Mouse (Mus musculus): ENCODE measurements at regions not wholly inside any gene's neighbourhood (a gene's known extent, or its start where the extent isn't known, plus 50 kb on each side); places are given as distances from the start of the nearest gene placed in this dataset.

DNA sequence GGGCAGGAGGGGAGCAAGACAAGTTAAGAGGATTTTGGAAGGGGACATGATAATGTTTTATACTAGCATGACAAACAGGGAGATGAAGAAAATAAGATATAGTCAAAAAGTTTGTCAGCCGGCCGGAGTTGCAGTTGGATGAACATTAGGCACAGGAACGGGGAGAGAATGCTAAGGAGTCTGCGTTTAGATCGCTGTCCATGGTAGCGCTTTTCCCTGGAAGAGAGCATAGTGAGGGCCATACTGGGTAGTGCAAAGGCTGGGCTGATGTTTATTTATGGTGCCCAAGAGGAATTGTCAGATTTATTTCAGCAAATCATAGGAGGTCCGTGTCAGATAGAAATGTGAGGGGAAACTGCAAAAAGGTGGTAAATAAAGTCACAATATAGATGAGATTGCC, 337.0 kb downstream of the Brinp2 start:
- H3K4me3 ChIP-seq (replicated peaks; ENCODE audit: low read length) = no peak overlapping the region
- WGBS = 24% methylated on average over 7 of the region's 7 CpGs
- no peak overlapping the region for H3K27ac ChIP-seq (replicated peaks; ENCODE audit: low read depth, low read length)
- ATAC-seq (ENCODE audit: low FRiP score, low read depth) = no peak
- peak; percentile 85 for DNase-seq (ENCODE audit: low spot score)
- no peaks in the 10 kb centered on the region for H3K4me1 ChIP-seq (ENCODE audit: control insufficient read depth, insufficient read depth, low read length)
- no peaks in the 10 kb centered on the region for H3K36me3 ChIP-seq (ENCODE audit: control insufficient read depth, insufficient read depth, low read length)
- no peaks in the 10 kb centered on the region for H3K9me3 ChIP-seq (ENCODE audit: control insufficient read depth, low read length)
- TF ChIP-seq POLR2A (IDR thresholded peaks at IDR 0.05; ENCODE audit: borderline replicate concordance, extremely low read depth, insufficient read depth, insufficient read length) = no peak
- H3K4me2 ChIP-seq (replicated peaks; ENCODE audit: low read depth, low read length, severe bottlenecking) = no peak overlapping the region
- H3K27me3 ChIP-seq (ENCODE audit: control insufficient read depth, insufficient read depth, low read length) = no peaks in the 10 kb centered on the region
- H3K9ac ChIP-seq (ENCODE audit: low read depth, low read length, severe bottlenecking) = no peak overlapping the region

DNA sequence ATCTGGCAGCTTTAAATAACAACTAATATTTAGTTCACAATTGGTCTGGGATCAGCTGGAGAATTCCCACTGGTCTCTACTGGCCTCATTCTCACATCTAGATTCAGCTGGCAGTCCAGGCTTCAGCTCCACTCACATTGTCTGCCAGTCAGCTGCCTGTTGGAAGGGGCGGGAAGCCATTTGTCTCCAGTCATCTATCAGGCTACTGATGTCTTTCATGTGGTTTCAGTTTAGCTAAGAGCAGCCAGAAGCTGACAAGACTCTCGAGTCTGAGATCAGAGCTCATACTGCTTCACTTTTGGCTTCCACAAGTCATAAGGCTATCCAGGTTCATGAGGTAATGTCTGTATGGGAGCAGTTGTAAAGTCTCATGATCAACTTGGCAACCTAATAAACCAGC, 316.4 kb downstream of the Brinp2 start:
- H3K27me3 ChIP-seq (ENCODE audit: control insufficient read depth, insufficient read depth, low read length) = no peaks in the 10 kb centered on the region
- H3K36me3 ChIP-seq (ENCODE audit: control insufficient read depth, insufficient read depth, low read length) = no peaks in the 10 kb centered on the region
- TF ChIP-seq POLR2A (IDR thresholded peaks at IDR 0.05; ENCODE audit: borderline replicate concordance, extremely low read depth, insufficient read depth, insufficient read length) = no peak
- no peak overlapping the region for H3K4me3 ChIP-seq (replicated peaks; ENCODE audit: low read length)
- no peak for ATAC-seq (ENCODE audit: low FRiP score, low read depth)
- H3K27ac ChIP-seq (replicated peaks; ENCODE audit: low read depth, low read length) = no peak overlapping the region
- peak; percentile 5 for DNase-seq (ENCODE audit: low spot score)
- 13% methylated on average over 2 of the region's 2 CpGs for WGBS
- no peaks in the 10 kb centered on the region for H3K4me1 ChIP-seq (ENCODE audit: control insufficient read depth, insufficient read depth, low read length)
- no peak overlapping the region for H3K4me2 ChIP-seq (replicated peaks; ENCODE audit: low read depth, low read length, severe bottlenecking)
- no peaks in the 10 kb centered on the region for H3K9me3 ChIP-seq (ENCODE audit: control insufficient read depth, low read length)
- H3K9ac ChIP-seq (ENCODE audit: low read depth, low read length, severe bottlenecking) = no peak overlapping the region

DNA sequence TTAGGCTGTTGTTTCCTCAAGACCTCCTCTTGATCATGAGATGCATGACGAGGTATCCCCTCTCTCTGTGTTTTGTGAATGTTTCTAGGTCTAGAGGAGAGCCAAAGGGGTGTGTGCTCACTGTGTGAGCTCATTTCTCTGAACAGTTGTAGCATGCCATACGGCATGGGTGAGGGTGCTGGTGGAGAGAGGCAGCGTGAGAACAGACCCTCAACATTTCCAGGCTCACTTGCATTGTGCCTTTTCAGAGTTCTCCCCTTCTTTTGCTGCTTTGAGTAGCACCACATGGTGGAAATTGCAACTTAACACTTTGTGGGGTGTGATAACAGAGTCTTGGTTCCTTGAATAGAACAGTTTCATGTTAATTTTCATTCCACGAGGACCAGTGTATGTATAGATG, 315.8 kb downstream of the Brinp2 start:
- no peak for DNase-seq (ENCODE audit: low spot score)
- Histone ChIP-seq H3K27me3 (ENCODE audit: control insufficient read depth, insufficient read depth, low read length) (no peaks in the 10 kb centered on the region), H3K9ac (ENCODE audit: low read depth, low read length, severe bottlenecking) (no peak overlapping the region), H3K9me3 (ENCODE audit: control insufficient read depth, low read length) (no peaks in the 10 kb centered on the region), H3K4me1 (ENCODE audit: control insufficient read depth, insufficient read depth, low read length) (no peaks in the 10 kb centered on the region), H3K4me2 (replicated peaks; ENCODE audit: low read depth, low read length, severe bottlenecking) (no peak overlapping the region), H3K36me3 (ENCODE audit: control insufficient read depth, insufficient read depth, low read length) (no peaks in the 10 kb centered on the region), H3K4me3 (replicated peaks; ENCODE audit: low read length) (no peak overlapping the region), H3K27ac (replicated peaks; ENCODE audit: low read depth, low read length) (no peak overlapping the region)
- no peak for TF ChIP-seq POLR2A (IDR thresholded peaks at IDR 0.05; ENCODE audit: borderline replicate concordance, extremely low read depth, insufficient read depth, insufficient read length)
- ATAC-seq (ENCODE audit: low FRiP score, low read depth) = no peak
- 63% methylated on average over 4 of the region's 4 CpGs for whole genome bisulfite sequencing

DNA sequence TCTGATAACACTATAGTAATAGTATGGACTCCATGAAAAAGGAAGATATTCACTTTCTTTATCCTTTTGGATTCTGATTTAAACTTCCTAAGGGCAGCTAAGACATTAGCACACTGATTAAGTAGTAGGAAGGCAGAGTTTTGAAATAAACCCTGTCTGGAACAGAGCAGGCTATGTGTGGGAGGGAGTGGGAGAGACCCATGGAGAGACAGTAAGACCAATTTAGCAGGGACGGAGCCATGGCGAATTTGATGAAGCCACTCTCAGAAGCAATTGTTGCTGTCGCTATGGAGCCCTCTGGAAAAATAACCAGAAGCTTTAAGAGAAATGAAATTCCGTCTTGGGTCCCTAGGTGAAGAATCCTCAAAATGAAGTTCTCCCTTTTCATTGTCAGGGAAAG, 303.5 kb downstream of the Brinp2 start:
- no peak for TF ChIP-seq POLR2A (IDR thresholded peaks at IDR 0.05; ENCODE audit: borderline replicate concordance, extremely low read depth, insufficient read depth, insufficient read length)

DNA sequence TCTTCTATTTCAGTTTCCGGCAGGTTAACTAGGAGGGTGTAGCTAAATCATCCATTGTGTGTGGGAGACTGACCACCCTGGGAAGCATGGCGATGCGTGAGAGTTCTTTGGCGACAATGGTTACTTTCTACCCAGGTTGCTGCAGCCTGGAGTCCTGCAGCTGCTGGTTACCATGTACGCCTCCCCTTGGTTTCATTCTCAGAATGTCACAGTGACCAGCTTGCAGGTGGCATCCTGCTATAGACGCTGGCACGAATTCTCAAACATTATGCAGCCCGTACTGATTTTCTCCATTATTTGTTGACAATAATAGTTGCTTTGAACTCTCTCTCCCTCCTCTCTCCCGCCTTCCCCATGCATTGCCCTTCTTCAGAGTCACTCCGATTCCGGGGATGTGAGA, 301.2 kb downstream of the Brinp2 start:
- no peaks in the 10 kb centered on the region for H3K4me1 ChIP-seq (ENCODE audit: control insufficient read depth, insufficient read depth, low read length)
- no peak for TF ChIP-seq POLR2A (IDR thresholded peaks at IDR 0.05; ENCODE audit: borderline replicate concordance, extremely low read depth, insufficient read depth, insufficient read length)
- no peak overlapping the region for H3K4me3 ChIP-seq (replicated peaks; ENCODE audit: low read length)
- no peaks in the 10 kb centered on the region for H3K9me3 ChIP-seq (ENCODE audit: control insufficient read depth, low read length)
- H3K27ac ChIP-seq (replicated peaks; ENCODE audit: low read depth, low read length) = no peak overlapping the region
- no peaks in the 10 kb centered on the region for H3K36me3 ChIP-seq (ENCODE audit: control insufficient read depth, insufficient read depth, low read length)
- H3K4me2 ChIP-seq (replicated peaks; ENCODE audit: low read depth, low read length, severe bottlenecking) = no peak overlapping the region
- no peak overlapping the region for H3K9ac ChIP-seq (ENCODE audit: low read depth, low read length, severe bottlenecking)
- no peak for DNase-seq (ENCODE audit: low spot score)
- H3K27me3 ChIP-seq (ENCODE audit: control insufficient read depth, insufficient read depth, low read length) = no peaks in the 10 kb centered on the region
- WGBS = 87% methylated on average over 11 of the region's 11 CpGs
- ATAC-seq (ENCODE audit: low FRiP score, low read depth) = no peak

More for the DNA sequence above, 303.5 kb downstream of the Brinp2 start:
- 81% methylated on average over 4 of the region's 4 CpGs for WGBS
- H3K4me1 ChIP-seq (ENCODE audit: control insufficient read depth, insufficient read depth, low read length) = no peaks in the 10 kb centered on the region
- no peak for DNase-seq (ENCODE audit: low spot score)
- no peaks in the 10 kb centered on the region for H3K27me3 ChIP-seq (ENCODE audit: control insufficient read depth, insufficient read depth, low read length)
- no peak overlapping the region for H3K4me2 ChIP-seq (replicated peaks; ENCODE audit: low read depth, low read length, severe bottlenecking)
- no peak overlapping the region for H3K4me3 ChIP-seq (replicated peaks; ENCODE audit: low read length)
- ATAC-seq (ENCODE audit: low FRiP score, low read depth) = no peak
- no peaks in the 10 kb centered on the region for H3K36me3 ChIP-seq (ENCODE audit: control insufficient read depth, insufficient read depth, low read length)
- no peaks in the 10 kb centered on the region for H3K9me3 ChIP-seq (ENCODE audit: control insufficient read depth, low read length)
- H3K27ac ChIP-seq (replicated peaks; ENCODE audit: low read depth, low read length) = no peak overlapping the region
- H3K9ac ChIP-seq (ENCODE audit: low read depth, low read length, severe bottlenecking) = no peak overlapping the region

DNA sequence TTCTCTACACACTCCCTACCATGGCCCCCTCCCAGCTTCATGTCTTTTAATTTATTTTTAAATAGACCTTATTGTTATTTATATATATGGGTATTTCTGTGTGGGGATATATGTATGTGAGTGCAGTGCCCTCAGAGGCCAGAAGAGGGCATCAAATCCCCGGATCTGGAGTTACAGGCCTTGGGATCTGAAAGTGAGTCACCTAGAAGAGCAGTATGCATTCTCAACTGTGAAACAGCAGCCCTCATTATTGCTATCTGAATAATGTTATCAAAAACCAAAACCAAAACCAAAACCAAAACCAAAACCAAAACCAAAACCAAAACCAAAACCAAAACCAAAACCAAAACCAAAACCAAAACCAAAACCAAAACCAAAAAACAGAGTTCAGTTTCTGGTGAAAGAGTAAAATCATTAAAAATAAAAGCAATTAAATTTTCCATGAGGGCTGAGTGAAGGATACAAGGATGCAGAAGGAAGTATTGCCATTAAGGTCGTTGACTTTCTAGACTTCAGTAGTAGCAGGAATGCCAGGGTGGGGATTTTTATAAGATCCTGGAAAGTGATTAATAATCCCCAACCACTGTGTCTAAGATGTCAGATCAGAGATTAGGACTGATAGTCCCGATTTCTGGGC, 299.0 kb downstream of the Brinp2 start:
- H3K27ac ChIP-seq (replicated peaks; ENCODE audit: low read depth, low read length) = no peak overlapping the region
- no peak for TF ChIP-seq POLR2A (IDR thresholded peaks at IDR 0.05; ENCODE audit: borderline replicate concordance, extremely low read depth, insufficient read depth, insufficient read length)
- WGBS = 50% methylated on average over 3 of the region's 3 CpGs
- no peaks in the 10 kb centered on the region for H3K36me3 ChIP-seq (ENCODE audit: control insufficient read depth, insufficient read depth, low read length)
- H3K4me3 ChIP-seq (replicated peaks; ENCODE audit: low read length) = no peak overlapping the region
- DNase-seq (ENCODE audit: low spot score) = no peak
- H3K4me2 ChIP-seq (replicated peaks; ENCODE audit: low read depth, low read length, severe bottlenecking) = no peak overlapping the region
- no peak overlapping the region for H3K9ac ChIP-seq (ENCODE audit: low read depth, low read length, severe bottlenecking)
- H3K27me3 ChIP-seq (ENCODE audit: control insufficient read depth, insufficient read depth, low read length) = no peaks in the 10 kb centered on the region
- no peaks in the 10 kb centered on the region for H3K4me1 ChIP-seq (ENCODE audit: control insufficient read depth, insufficient read depth, low read length)
- no peak for ATAC-seq (ENCODE audit: low FRiP score, low read depth)
- H3K9me3 ChIP-seq (ENCODE audit: control insufficient read depth, low read length) = no peaks in the 10 kb centered on the region
